Mouse (Mus musculus) spleen, postnatal 10 days (tissue): Measurements from ENCODE around the gene Tmem130.
A peak's percentile ranks its signal among the peaks of the same experiment; 100 is the strongest.

Experiments used
- DNase-seq, 2 experiments: peaks; one replicate each; pipeline ENCODE4 v3.0.0; 2021 to 2022; ENCODE audit warnings: low spot score in 2 of 2

Tmem130 gene

DNA sequence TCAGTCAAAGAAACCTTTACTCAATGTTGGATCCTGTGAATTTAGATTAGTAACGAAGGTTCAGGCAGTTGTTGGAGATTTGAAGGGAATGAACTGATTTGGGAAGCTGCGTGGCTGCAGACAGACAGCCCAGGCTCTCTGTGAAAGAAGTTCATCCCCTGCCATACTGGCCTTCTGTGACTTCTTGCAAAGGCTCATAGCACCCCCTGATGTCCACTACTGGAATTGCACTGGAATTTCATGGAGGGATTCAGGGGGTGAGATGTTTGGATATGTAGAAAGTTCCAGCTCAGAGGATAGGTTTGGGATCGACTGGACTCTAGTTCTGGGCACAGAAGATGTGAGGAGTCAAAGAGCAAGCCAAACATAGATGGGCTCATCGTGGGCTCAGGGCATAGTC lies 27.7 kb downstream of the Tmem130 start:
- peak; percentile 18 to 58 for DNase-seq

DNA sequence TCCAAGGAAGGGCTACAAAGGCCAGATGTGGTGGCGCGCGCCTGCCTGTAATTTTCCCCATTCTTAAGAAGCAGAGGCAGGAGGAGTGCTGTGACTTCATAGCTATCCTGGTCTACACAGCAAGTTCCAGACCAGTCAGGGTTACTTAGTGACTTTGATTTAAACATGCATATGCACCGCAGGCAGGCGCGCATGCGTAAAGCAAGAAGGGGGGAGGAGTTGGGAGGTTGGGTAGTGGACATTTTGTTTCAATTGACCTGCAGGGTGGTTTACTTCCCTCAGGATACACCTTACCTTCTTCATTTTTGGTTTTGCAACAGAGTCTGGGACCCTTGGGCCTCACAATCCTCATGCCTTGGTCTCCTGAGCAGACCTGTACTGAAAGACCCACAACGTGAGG lies 32.4 kb downstream of the Tmem130 start:
- DNase-seq = no peak

DNA sequence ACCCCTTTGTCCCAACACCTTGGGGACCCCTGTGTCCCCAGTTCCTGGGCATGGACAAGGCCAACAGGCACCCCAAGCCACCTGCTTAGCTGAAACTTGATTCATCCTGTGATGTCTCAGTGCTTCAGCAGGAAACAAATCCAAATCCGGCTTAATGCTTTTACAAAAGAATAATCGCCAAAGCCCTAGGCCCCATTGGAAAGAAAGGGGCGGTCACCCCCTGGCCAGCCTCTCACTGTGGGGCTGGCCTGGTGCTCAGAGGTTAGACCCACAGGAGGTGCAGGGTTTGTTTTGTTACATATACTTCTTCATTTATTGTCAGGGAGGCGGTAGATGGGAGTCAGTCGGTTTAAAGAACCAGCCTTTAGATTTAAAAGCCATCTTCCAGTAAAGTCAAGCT lies 33.4 kb downstream of the Tmem130 start:
- no peak for DNase-seq

DNA sequence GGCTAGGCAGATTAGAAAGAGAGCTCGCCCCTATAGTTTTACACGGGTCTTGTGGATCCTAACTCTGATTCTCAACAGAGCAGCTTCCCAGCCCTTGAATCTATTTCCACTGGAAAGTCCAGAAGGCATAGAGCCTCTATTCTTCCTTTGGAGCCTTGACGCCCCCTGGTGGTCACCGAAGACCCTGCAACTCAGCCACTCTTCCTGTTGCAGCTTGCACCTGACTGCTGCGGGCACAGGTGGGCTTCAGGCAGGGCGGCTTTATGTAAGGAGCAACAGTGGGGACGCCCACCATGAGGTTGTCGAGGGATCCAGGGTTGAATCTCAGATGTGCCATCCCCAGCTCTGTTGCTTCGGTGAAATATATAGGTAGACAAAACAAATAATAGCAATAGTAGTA lies 34.5 kb downstream of the Tmem130 start:
- DNase-seq = peak; percentile 35 to 75

DNA sequence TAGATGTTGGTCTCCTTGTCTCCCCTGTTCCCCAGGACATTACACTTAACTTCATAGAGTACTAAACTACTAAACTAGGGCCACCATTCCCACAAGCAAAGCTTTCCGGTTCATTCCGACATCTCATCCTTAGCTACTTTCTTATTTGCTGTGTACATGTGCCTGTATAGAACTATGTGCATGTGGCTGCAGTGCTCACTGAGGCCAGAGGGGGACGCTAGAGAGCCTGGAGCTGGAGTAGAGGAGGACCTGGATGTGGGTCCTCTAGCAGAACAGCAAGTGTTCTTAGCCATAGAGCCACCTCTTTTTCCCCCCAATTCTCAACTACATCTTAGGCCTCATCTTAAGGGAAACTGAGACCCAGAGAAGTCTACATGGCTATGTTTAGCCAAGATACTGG lies 36.1 kb downstream of the Tmem130 start:
- DNase-seq = no peak

DNA sequence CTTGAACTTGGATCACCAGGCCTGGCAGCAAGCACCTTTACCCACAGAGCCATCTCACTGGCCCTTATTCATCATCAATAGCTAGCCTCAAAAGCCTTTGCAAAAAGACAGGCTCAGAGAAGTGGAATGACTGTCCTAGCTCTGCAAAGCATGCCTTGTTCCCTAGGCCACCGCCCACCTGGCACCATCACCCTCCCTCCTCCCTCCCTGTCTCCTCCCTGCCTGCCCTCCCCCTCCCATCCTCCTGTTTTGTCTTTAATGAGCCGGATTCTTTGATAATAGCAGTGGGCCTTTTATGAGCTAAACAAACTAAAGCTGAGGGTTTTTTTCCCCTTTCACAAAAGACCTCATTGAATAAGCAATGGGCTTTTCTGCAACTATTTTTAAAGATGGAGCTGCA lies 36.7 kb downstream of the Tmem130 start:
- DNase-seq = no peak

DNA sequence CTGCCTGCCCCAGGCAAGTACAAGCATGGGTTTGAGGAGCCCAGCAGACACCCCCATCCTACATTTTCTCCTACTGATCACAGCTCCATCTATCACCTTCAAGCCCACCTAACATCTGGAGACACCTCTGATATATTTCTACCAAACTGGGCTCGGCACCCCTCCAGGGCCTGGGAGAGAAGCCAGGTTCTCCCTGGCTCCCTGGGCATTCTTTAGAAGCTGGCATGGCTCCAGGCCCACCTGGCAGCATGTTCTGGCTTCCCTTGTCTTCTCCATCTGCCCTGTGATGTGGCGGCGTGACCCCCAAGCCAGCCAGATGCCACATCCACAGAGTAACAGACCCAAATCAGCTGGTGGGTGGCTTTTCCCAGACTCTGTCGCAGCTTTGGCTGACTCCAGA lies 41.3 kb downstream of the Tmem130 start:
- no peak for DNase-seq

DNA sequence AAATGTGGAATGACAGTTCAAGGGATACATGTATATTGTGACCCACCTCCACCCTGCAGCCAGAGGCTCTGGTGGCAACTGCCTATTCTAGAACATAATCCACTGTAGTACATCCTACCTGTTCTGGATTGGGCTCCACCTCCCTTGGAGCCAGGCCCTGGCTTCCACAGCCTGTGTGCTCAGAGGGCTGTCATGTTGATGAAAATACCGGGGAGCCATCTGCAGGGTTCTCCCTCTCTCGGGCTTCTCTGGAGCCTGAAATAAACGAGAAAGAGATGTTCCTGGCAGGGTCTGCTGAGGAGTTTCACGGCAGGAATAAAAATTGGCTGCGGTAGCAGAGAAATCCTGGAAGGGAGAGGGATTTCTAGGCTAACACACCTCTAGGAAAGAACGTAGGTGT lies 41.8 kb downstream of the Tmem130 start:
- DNase-seq = no peak

DNA sequence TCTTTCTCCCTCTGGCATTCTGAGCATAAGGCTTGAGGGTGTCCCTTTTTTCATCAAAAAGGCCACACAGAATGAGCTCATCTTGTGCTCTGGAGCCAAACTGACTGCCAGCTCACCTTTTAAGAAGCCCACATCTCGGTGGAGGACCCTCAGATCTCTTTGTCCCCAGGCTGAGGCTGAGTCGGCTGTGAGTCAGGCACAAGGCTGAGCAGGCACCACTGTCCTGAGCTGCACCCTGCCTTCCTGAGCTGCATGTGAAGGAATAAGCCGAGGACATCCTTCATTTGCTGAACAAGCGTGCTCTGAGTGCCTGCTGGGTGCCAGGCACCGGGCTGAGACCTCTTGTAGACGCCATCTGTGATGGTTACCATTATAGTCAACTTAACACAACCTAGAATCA lies 44.4 kb downstream of the Tmem130 start:
- DNase-seq = no peak

DNA sequence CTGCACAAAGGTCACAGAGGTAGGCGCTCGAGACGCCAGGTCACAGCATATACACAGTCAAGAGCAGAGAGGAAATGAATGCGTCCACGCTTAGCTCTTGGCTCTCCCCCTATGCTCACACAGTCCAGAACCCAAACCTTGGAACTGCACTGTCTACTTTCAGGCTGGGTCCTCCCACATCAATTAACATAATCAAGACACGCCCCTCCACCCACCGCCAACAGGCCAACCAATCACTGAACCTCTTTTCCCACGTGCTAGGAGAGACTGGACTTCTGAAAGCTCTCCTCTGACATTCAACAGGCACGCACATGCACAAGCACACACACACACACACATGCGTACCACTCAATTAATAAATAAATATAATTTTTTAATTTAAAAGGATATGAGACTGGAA lies 48.2 kb downstream of the Tmem130 start:
- no peak for DNase-seq

DNA sequence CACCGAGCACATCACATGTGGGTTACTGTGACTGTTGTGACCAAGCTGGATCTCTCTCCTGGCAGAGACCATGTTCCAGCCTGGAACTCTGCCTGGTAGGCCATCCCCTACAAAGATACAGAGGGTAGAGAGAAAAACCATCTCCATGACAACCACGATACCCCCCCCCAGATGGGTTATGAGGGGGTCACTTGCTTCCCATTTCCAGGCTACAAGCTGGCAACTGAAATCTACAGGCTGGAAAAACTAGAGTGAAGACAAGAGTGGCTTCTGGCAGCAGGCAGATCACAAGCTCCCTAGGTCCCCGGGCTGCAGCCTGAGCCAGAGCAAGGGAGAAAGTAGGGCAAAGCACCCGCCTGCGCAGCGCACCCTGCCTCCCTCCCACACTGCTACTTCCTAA lies 54.0 kb downstream of the Tmem130 start:
- no peak for DNase-seq

DNA sequence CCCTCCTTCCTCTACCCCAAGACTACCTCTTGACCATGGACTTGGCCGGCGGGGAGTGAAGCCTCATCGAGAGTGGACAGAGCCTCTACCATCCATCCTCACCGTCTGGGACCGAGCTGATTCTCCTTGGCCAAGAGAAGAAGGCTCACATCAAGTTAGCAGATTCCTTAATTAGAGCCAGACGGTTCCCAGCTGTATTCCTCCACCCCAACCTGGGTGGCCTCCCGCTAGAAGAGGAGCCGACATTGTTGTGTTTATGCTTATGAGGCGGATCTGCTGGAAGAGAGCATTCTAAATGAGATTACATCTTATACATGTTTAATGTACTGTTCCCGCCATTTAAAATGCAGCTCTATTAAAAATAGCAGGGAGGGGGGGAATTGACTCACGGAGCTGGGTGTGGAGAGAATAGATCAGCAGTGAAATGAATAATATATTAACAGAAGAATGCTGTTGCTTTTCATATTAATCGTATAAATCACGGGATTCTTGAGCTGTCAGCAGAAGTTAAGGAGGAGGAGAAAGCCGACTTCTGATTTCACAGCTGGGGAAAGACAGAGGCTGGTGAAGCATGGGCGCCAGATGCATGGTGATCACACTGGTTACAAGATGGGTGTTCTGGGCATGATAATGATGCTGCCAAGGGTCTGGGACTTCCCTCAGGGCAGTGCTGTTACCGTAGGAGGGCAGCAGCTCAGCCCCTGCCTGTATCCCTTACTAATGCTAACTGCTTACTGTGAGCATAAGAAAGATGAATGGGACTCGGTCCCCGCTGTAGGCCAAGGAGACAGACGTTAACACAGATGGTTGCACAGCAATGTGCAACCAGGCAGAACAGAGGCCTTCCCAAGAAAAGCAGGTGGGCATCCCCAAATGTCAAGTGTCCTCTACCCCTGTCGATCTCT lies 57.9 kb downstream of the Tmem130 start:
- DNase-seq = no peak

DNA sequence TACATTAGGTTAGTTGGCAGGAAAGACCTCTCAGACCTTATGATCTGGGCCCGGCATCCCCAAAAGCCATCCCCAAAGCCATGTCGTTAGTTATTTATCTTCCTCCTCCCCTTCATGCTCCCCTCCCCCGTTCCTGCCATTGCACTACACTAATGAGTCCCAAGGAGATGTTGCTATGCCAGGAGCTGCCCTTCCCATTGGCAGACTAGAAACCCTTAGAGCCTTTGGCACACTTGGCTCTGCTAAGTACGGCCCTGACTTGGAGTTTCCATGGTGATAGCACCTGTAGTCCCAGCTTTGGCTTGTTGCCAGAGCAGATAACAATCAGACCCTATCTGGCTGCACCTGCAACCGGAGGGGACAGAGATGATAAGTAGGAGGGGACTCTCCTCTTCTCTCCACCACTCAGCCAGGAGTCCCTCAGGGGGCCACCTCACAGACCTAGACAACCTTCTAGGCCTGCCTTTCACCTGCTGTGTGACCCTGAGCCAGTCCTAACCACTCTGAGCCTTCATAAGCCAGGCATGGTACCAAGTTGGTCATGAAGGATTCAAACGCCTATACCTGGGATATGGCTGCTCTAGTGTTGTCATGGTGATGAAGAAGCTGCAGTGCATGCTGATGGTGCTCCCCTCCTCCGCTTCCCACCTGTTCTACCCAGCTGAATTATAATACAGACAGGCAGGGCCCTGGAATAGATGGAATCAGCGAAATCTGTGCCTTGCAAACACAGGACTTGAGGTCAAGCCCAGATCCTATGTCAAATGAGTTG lies 66.1 kb downstream of the Tmem130 start:
- no peak for DNase-seq

DNA sequence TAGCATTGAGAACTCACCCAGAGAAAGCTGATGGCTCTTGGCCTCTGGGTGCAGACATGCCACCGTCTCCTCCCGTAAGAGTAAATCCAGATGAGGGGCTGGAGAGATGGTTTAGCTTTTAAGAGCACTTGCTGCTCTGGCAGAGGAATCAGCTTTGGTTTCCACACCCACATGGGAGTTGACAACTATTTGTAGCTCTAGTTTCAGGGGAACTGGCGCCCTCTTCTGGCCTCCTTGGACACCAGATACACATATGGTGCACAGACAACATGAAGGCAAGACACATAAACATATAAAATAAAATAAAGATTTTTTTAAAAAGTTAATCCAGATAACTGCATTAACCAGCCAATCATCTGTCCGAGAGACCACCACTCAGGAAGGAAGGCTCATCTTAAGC lies 67.5 kb downstream of the Tmem130 start:
- no peak for DNase-seq

DNA sequence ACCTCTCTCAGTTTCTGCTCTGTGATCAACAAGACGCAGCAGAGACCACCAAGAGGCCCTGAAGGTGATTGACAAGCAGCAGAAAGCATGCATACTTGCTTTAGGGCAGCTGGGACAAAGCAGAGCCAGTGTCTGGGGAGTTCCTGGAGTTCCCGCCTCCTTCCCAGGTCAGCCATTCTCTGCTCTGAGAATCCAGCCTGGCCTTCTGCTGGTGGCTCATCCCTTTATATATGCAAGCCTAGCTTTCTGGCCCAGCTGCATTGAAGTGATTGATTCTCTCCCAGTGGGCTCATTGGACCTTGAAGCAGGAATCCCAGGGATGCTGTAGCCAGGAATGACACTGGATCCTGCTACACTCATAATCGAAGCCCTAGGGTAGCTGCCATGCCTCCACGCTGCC lies 70.2 kb downstream of the Tmem130 start:
- DNase-seq = no peak

DNA sequence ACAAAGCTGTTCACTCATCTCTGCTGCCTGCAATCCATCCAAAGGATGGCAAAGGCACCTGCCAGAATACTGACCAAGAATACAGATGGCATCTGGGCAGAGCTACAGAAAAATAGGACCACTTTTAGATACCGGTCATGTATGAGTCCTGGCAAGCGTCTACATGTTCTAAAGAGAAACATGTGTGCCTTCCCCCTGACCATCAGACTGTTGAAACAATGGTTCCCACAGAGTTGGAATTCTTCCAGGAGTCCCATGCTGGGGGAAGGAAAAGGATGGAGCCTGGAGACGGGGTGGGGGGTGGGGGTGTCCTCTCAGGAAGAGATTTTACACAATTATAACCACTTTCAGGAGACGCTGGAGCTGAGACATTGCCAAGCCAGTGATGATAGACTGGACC lies 73.2 kb downstream of the Tmem130 start:
- no peak for DNase-seq
